Mouse (Mus musculus): ENCODE data around the gene Ngly1. TPM values are rescaled to one million over a fixed set of nuclear protein-coding genes. Genes with fewer than 3 reads are reported as not detected.
A peak's percentile ranks its signal among the peaks of the same experiment; 100 is the strongest.

Ngly1 gene
- polyA plus RNA-seq, 1 experiment = 14.2 TPM

DNA sequence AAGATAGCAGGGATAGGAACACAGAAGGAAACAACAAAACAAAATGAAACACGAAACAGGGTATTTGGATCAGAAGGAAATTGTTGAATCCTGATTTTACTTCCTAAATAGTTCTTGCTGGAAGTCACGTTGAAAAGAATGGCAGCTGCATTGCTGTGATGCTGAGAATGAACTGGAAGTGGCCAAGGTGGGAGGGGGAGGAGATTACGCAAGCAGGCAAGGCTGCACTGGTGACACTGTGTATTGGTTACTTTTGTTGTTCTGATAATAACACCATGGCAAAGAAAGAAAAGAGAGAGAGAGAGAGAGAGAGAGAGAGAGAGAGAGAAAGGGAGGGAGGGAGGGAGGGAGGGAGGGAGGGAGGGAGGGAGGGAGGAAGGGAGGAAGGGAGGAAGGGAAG lies 12.6 kb upstream of the Ngly1 start:
- H3K27me3 ChIP-seq (ENCODE audit: control insufficient read depth) = no peaks in the 10 kb centered on the region
- H3K36me3 ChIP-seq (ENCODE audit: control insufficient read depth) = peaks cover 6% of the 10 kb centered on the region; the same call in 1 of the 2 replicates
- TF ChIP-seq GATA1 (IDR thresholded peaks at IDR 0.05; ENCODE audit: low read length) (no peak), TAL1 (IDR thresholded peaks at IDR 0.05; ENCODE audit: low read length) (no peak)
- peaks cover 7% of the 10 kb centered on the region for H3K9me3 ChIP-seq (ENCODE audit: control insufficient read depth, low read length)
- peaks cover 7% of the 10 kb centered on the region for H3K4me1 ChIP-seq (ENCODE audit: control insufficient read depth)
- H3K4me3 ChIP-seq (replicated peaks) = no peak overlapping the region

DNA sequence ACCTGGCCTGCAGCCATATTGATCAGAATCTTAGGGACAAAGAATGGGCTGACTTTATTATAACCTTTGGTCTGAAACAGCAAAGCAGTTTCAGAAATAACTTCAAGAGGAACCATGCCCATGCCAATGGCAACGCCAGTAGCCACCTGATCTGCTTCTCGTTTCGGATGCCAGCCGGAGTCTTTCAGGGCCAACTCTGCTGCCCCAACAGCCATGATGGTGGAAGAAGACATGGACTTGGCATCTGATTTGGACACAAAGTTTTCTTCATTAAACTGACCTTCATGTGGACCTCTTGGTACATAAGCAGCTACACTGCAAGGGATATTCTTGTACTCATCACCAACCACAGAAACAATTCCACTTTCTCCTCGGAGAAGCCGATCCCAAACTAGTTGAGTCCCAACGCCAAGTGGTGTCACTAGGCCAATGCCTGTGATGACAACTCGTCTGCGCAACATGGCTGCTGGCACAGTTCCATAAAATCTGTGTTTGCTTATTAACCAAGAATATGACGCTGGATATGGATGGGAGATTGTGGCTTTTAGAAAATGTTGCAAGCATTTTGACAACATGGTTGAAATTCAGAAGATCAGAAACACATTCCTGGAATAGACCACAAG lies 6.8 kb upstream of the Ngly1 start:
- peaks cover 26% of the 10 kb centered on the region for H3K36me3 ChIP-seq (ENCODE audit: control insufficient read depth)
- TF ChIP-seq TAL1 (IDR thresholded peaks at IDR 0.05; ENCODE audit: low read length) (no peak), GATA1 (IDR thresholded peaks at IDR 0.05; ENCODE audit: low read length) (no peak)
- H3K9me3 ChIP-seq (ENCODE audit: control insufficient read depth, low read length) = peaks cover 6% of the 10 kb centered on the region
- peak overlapping the region; percentile 93 for H3K4me3 ChIP-seq (replicated peaks)
- no peaks in the 10 kb centered on the region for H3K27me3 ChIP-seq (ENCODE audit: control insufficient read depth)
- H3K4me1 ChIP-seq (ENCODE audit: control insufficient read depth) = peaks cover 59% of the 10 kb centered on the region

DNA sequence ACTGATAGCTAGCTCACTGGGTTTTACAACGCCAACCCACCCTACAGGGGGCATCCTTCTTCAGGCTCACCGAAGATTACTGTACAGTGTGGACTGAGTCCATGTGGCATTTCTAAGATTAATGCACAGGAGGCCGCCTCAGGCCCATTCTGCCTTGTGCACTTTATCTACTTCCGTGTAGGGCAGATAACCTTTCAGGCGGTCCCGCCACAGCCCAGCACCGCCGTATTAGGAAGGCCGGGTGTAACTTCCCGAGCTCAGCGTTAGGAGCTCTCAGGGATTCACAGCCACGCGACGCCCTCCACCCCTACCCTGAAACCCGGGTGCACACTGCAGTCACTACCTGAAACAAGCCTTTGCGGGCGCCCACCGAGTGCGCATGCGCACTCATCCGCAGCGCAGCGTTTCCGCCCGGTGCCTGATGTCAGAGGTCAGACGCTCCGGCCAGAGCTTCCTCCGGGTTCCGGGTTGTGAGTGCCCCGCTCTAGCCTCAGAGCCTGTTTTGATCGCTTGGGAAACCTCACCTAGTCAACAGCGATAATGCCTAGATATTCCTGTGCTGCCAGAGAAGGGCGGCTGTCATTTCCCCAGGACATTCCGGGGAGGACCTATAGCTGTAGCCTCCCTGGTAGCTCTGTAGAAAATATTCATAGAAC lies 6.0 kb upstream of the Ngly1 start:
- Histone ChIP-seq H3K27me3 (ENCODE audit: control insufficient read depth) (no peaks in the 10 kb centered on the region), H3K4me3 (replicated peaks) (peak overlapping the region; percentile 93), H3K9me3 (ENCODE audit: control insufficient read depth, low read length) (no peaks in the 10 kb centered on the region), H3K4me1 (ENCODE audit: control insufficient read depth) (peaks cover 66% of the 10 kb centered on the region), H3K36me3 (ENCODE audit: control insufficient read depth) (peaks cover 28% of the 10 kb centered on the region)
- peak; percentile 79 for TF ChIP-seq GATA1 (IDR thresholded peaks at IDR 0.05; ENCODE audit: low read length)
- TF ChIP-seq TAL1 (IDR thresholded peaks at IDR 0.05; ENCODE audit: low read length) = no peak

DNA sequence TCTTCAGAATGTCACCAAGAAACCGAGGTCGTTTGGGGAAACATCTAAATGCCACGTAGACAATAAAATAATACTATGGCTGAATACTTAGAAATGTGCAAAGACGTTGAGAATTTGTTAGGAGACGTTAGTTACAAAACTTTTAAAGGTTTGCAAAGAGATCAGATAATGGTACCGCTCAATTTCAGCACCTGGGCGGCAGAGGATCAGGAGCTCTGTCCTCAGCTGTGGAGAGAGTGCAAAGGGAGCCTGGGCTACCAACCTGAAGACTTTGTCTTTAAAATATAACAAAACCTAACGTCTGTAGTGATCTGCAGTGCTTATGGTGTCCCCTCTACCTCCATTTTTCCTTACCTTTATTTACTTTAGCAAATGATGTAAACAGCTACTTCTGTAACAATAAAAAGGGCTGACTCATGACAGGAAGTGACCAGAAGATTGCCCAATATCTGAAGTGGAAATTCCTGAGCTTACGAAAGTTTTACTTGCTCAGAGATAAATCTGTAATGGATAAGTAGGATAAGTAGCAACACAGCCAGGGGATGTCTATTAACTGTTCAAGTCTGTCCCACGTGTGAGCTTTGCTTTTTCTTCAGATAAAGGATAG lies 5.4 kb upstream of the Ngly1 start:
- TF ChIP-seq TAL1 (IDR thresholded peaks at IDR 0.05; ENCODE audit: low read length) (no peak), GATA1 (IDR thresholded peaks at IDR 0.05; ENCODE audit: low read length) (peak; percentile 85)
- H3K9me3 ChIP-seq (ENCODE audit: control insufficient read depth, low read length) = no peaks in the 10 kb centered on the region
- peaks cover 28% of the 10 kb centered on the region for H3K36me3 ChIP-seq (ENCODE audit: control insufficient read depth)
- H3K27me3 ChIP-seq (ENCODE audit: control insufficient read depth) = no peaks in the 10 kb centered on the region
- peaks cover 72% of the 10 kb centered on the region for H3K4me1 ChIP-seq (ENCODE audit: control insufficient read depth)
- peak overlapping the region; percentile 93 for H3K4me3 ChIP-seq (replicated peaks)

GRCm38 (mm10) chr14:16244370-16244769 lies 4.7 kb upstream of the Ngly1 start:
- peaks cover 28% of the 10 kb centered on the region for H3K36me3 ChIP-seq (ENCODE audit: control insufficient read depth)
- H3K9me3 ChIP-seq (ENCODE audit: control insufficient read depth, low read length) = no peaks in the 10 kb centered on the region
- peaks cover 72% of the 10 kb centered on the region for H3K4me1 ChIP-seq (ENCODE audit: control insufficient read depth)
- TF ChIP-seq GATA1 (IDR thresholded peaks at IDR 0.05; ENCODE audit: low read length) (no peak), TAL1 (IDR thresholded peaks at IDR 0.05; ENCODE audit: low read length) (no peak)
- H3K4me3 ChIP-seq (replicated peaks) = peak overlapping the region; percentile 93
- H3K27me3 ChIP-seq (ENCODE audit: control insufficient read depth) = no peaks in the 10 kb centered on the region

DNA sequence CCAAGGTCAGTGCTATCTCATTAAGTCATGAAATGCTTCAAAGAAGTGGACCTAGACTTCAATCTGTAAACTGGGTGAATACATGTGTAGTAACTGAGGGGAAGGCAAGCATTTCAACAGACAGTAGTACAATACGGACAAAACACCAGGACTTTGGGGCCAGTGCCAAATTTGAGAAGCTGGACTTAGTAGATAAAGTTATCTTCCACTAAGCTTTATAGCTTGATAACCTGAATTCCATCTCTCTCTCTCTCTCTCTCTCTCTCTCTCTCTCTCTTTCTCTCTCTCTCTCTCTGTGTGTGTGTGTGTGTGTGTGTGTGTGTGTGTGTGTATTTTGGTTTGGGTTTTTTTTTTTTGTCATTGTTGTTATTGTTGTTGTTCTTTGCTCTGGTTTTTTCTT lies 4.0 kb upstream of the Ngly1 start:
- Histone ChIP-seq H3K27me3 (ENCODE audit: control insufficient read depth) (no peaks in the 10 kb centered on the region), H3K4me3 (replicated peaks) (peak overlapping the region; percentile 45), H3K36me3 (ENCODE audit: control insufficient read depth) (peaks cover 27% of the 10 kb centered on the region), H3K9me3 (ENCODE audit: control insufficient read depth, low read length) (no peaks in the 10 kb centered on the region), H3K4me1 (ENCODE audit: control insufficient read depth) (peaks cover 72% of the 10 kb centered on the region)
- TF ChIP-seq TAL1 (IDR thresholded peaks at IDR 0.05; ENCODE audit: low read length) = peak; percentile 40; the same call in 1 of the 3 replicates
- TF ChIP-seq GATA1 (IDR thresholded peaks at IDR 0.05; ENCODE audit: low read length) = no peak

- TF ChIP-seq TAL1 (IDR thresholded peaks at IDR 0.05; ENCODE audit: low read length) = no peak
- no peak for TF ChIP-seq GATA1 (IDR thresholded peaks at IDR 0.05; ENCODE audit: low read length)
- peaks cover 83% of the 10 kb centered on the region for H3K4me1 ChIP-seq (ENCODE audit: control insufficient read depth)
- peaks cover 22% of the 10 kb centered on the region for H3K36me3 ChIP-seq (ENCODE audit: control insufficient read depth)
- no peaks in the 10 kb centered on the region for H3K27me3 ChIP-seq (ENCODE audit: control insufficient read depth)
- no peaks in the 10 kb centered on the region for H3K9me3 ChIP-seq (ENCODE audit: control insufficient read depth, low read length)
- no peak overlapping the region for H3K4me3 ChIP-seq (replicated peaks)
Observed at GRCm38 (mm10) chr14:16246340-16246912, 2.7 kb upstream of the Ngly1 start.

- H3K27me3 ChIP-seq (ENCODE audit: control insufficient read depth) = no peaks in the 10 kb centered on the region
- H3K4me3 ChIP-seq (replicated peaks) = peak overlapping the region; percentile 76
- no peaks in the 10 kb centered on the region for H3K9me3 ChIP-seq (ENCODE audit: control insufficient read depth, low read length)
- peaks cover 22% of the 10 kb centered on the region for H3K36me3 ChIP-seq (ENCODE audit: control insufficient read depth)
- TF ChIP-seq TAL1 (IDR thresholded peaks at IDR 0.05; ENCODE audit: low read length) = no peak
- no peak for TF ChIP-seq GATA1 (IDR thresholded peaks at IDR 0.05; ENCODE audit: low read length)
- peaks cover 78% of the 10 kb centered on the region for H3K4me1 ChIP-seq (ENCODE audit: control insufficient read depth)
Observed at GRCm38 (mm10) chr14:16248135-16248534, 945 bp upstream of the Ngly1 start.

- no peaks in the 10 kb centered on the region for H3K27me3 ChIP-seq (ENCODE audit: control insufficient read depth)
- peaks cover 22% of the 10 kb centered on the region for H3K36me3 ChIP-seq (ENCODE audit: control insufficient read depth)
- peak overlapping the region; percentile 76 for H3K4me3 ChIP-seq (replicated peaks)
- peaks cover 82% of the 10 kb centered on the region for H3K4me1 ChIP-seq (ENCODE audit: control insufficient read depth)
- H3K9me3 ChIP-seq (ENCODE audit: control insufficient read depth, low read length) = no peaks in the 10 kb centered on the region
- no peak for TF ChIP-seq GATA1 (IDR thresholded peaks at IDR 0.05; ENCODE audit: low read length)
- TF ChIP-seq TAL1 (IDR thresholded peaks at IDR 0.05; ENCODE audit: low read length) = no peak
Observed at GRCm38 (mm10) chr14:16248603-16249157, 400 bp upstream of the Ngly1 start.
